Mouse (Mus musculus): ENCODE measurements around the gene Tmcc2. TPM values are rescaled to one million over a fixed set of nuclear protein-coding genes. Genes with fewer than 3 reads are reported as not detected.

Tmcc2 gene
- polyA plus RNA-seq (2012; ENCODE audit: low replicate concordance): 227 and 266 TPM in 2 replicates

DNA sequence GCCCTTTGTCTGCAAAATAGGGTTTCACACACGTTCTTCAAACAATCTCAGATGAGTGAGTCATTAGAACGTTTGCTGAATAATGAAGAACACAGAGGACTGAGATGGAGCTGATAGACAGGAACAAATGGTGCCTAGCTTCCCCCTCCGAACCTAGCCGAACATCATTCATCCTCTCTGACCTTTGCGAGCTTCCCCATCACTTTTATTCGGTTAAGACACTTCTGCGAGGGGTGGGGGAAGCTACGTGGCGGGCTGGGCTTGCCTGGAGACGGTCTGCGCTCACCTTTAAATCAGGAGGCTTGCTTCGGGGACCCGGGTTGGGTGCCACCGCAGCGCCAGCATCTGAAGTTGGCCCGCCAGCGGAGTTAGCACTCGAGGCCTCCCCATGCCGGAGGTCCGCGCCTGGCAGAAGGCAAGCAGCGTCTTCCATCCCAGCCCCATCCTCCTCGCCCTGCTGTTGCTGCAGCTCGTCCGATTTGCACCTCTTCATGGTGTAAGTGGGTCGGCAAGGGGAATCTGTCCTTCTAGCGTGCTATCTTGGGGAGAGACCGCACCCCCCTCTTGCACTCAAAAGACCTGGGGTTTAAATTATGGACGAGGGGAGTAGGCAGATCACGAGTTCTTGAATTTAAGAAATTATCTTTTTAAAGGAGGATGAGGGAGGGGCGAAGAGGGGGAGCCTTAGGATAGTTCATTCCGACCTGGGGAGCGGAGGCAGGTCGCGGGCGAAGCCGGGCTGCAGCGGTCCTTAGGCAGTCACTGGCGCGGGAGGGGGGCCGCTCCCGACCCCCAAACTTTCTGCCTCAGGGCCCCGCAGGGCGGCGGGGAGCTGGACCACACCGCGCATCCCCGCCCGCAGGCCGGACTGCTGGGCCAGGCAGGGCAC lies at the start of gene Tmcc2:
Tmcc2 (minus strand) TSS at position 591 of the 889 bp plus-strand sequence.

DNA sequence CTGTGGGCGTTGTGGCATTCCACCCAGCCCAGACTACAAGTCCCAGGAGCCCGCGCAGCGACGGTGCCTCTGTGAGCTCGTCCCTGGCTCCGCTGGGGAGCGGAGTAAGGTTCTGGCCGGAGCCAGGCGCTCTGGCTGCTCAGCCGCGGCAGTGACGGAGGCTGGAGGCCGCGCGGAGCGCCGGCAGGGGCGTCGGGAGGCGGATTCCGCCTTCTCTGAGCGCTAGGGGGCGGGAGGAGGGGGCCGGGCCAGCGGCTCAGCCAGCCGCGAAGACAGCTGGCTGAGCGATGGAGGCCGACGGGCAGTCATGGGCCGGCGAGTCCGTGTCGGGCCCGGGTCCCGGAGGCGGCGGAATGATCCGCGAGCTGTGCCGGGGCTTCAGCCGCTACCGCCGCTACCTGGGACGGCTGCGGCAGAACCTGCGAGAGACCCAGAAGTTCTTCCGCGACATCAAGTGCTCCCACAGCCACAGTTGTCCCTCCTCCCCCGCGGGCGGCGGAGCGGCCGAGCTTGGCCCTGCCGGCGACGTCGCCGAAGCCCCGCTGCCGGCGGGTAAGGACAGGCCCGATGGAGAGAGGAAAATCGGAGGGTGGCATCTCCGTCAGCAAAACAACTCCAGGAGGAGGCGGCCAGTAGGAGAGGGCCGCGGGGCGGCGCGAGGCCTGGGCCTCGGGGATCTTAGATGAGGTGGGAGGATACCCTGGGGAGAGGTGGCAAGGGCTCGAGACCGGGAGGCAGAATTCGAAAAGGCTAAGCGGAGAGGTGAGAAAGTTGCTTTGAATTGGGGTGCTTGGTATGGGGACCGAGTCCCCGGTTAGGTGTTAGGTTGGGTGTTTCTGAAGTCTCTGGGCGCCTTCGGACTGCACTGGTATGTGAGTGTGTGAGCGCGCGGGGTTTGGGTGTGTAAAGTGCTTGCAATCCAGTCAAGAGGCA lies 26.5 kb upstream of the Tmcc2 start, which contains the start of gene Dstyk:
Dstyk (plus strand) TSS at position 237 of the 933 bp plus-strand sequence.

DNA sequence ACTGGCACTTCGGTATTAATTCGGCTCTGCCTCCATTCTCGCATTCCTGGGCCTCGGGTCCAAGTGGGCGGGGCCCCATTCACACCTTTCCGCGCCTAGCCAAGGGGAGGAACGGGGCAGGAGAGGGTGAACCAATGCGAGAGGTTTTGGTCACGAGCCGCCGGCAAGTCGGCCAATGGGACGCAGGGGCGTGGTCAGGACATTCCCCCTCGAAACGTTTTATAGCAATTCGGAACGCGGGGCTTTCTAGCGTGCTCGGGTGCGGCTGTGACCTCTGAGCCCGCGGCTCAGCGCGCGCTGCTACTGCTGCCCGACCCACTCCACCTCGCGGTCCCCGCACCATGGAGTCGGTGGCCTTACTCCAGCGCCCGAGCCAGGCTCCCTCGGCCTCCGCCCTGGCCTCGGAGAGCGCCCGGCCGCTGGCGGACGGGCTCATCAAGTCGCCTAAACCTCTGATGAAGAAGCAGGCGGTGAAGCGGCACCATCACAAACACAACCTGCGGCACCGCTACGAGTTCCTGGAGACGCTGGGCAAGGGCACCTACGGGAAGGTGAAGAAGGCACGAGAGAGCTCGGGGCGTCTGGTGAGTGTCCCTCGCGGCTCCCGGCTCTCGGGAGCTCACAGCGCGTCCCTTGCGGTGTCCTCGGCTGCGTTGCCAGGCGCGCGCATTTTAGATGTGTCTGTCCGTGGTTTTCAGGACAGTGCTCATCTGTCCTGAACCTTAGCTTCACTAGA lies 75.0 kb downstream of the Tmcc2 start, which contains the start of gene Nuak2:
Nuak2 (plus strand) TSS at position 238 of the 736 bp plus-strand sequence.

Other genes with a start within 250 kb of the Tmcc2 start
- 0.24 TPM in 1 of 2 replicates, not detected in the other for gene Lemd1, start 199.8 kb downstream of the Tmcc2 start, polyA plus RNA-seq (2012; ENCODE audit: low replicate concordance)
- not detected in 2 replicates for gene AC124108.1, start 199.8 kb downstream of the Tmcc2 start, polyA plus RNA-seq (2012; ENCODE audit: low replicate concordance)
- not detected in 2 replicates for gene Gm10188, start 161.5 kb downstream of the Tmcc2 start, polyA plus RNA-seq (2012; ENCODE audit: low replicate concordance)
- gene Klhdc8a, start 92.7 kb downstream of the Tmcc2 start, polyA plus RNA-seq (2012; ENCODE audit: low replicate concordance): 0.03 TPM in 1 of 2 replicates, not detected in the other
- 4.7 and 6.2 TPM in 2 replicates for gene Nuak2, start 75.2 kb downstream of the Tmcc2 start, polyA plus RNA-seq (2012; ENCODE audit: low replicate concordance)
- gene Dstyk, start 26.3 kb upstream of the Tmcc2 start, polyA plus RNA-seq (2012; ENCODE audit: low replicate concordance): 1.6 and 2.4 TPM in 2 replicates
- gene Rbbp5, start 86.1 kb upstream of the Tmcc2 start, polyA plus RNA-seq (2012; ENCODE audit: low replicate concordance): 2.3 and 4.1 TPM in 2 replicates
- gene Tmem81, start 114.9 kb upstream of the Tmcc2 start, polyA plus RNA-seq (2012; ENCODE audit: low replicate concordance): 0.26 TPM in 1 of 2 replicates, not detected in the other
- 0.15 TPM in 1 of 2 replicates, not detected in the other for gene Cntn2, start 152.0 kb upstream of the Tmcc2 start, polyA plus RNA-seq (2012; ENCODE audit: low replicate concordance)